Mouse (Mus musculus): ENCODE results near the gene BC005624. TPM values are rescaled to one million over a fixed set of nuclear protein-coding genes. Genes with fewer than 3 reads are reported as not detected.

Gene BC005624
- polyA plus RNA-seq, 1 experiment from 2014 or later = 64.7 TPM

DNA sequence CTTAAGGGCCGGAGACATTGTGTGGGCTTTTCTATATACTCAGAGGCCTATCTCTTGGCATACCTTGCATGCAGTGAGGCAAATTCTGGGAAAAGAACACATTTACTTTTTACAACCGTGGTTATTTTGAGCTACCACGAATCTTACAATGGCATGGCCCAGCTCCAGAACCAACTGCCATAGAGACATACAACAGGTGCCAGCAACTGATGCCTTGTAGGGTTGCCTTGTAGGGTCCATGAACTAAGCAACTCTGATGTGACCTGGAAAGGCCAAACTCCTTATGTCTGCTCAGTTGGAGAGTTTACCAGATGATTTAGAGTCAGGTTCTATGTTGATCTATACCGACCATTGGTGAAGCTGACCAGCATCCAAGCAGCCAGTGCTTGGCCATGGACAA is 12.9 kb upstream of the BC005624 start:
- Histone ChIP-seq H3K9me3 (ENCODE audit: control insufficient read depth, low read length) (no peaks in the 10 kb centered on the region), H3K4me2 (no peak overlapping the region), H3K27me3 (ENCODE audit: control insufficient read depth, insufficient read depth, low read length) (no peaks in the 10 kb centered on the region), H3K36me3 (ENCODE audit: control insufficient read depth, insufficient read depth, low read length) (no peaks in the 10 kb centered on the region), H3K4me1 (ENCODE audit: control insufficient read depth, insufficient read depth, low read length) (no peaks in the 10 kb centered on the region), H3K9ac (ENCODE audit: low read length) (no peak overlapping the region), H3K27ac (ENCODE audit: low read depth, low read length) (no peak overlapping the region), H3K4me3 (ENCODE audit: low read depth, low read length) (no peak overlapping the region)
- ATAC-seq (ENCODE audit: low FRiP score) (no peak), DNase-seq (ENCODE audit: low spot score, missing footprints) (no peak)
- 93% methylated on average over 4 of the region's 4 CpGs for WGBS

DNA sequence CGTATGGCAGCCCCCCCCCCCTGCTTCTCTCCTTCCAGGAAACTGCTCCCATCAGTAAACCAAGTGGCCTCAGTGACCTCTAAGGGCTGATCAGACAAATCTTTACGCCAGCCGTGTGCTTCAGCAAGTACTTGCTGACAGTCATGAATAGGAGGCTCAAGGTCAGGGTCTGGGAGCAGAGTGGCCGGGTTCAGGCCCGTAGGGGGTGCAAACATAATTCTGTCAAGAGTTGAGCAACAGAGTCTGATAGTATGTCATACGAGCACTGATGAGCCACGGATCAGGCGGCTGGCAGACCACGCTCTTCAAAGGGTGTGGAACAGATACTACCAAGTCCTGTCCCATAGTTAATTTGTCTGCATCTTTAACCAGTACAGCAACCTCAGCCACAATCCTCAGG is 8.2 kb upstream of the BC005624 start:
- no peaks in the 10 kb centered on the region for H3K4me1 ChIP-seq (ENCODE audit: control insufficient read depth, insufficient read depth, low read length)
- no peaks in the 10 kb centered on the region for H3K9me3 ChIP-seq (ENCODE audit: control insufficient read depth, low read length)
- DNase-seq (ENCODE audit: low spot score, missing footprints) (no peak), ATAC-seq (ENCODE audit: low FRiP score) (no peak)
- H3K9ac ChIP-seq (ENCODE audit: low read length) = no peak overlapping the region
- 92% methylated on average over 9 of the region's 9 CpGs for WGBS
- H3K36me3 ChIP-seq (ENCODE audit: control insufficient read depth, insufficient read depth, low read length) = no peaks in the 10 kb centered on the region
- H3K4me2 ChIP-seq = no peak overlapping the region
- H3K27me3 ChIP-seq (ENCODE audit: control insufficient read depth, insufficient read depth, low read length) = no peaks in the 10 kb centered on the region
- H3K27ac ChIP-seq (ENCODE audit: low read depth, low read length) = no peak overlapping the region
- H3K4me3 ChIP-seq (ENCODE audit: low read depth, low read length) = no peak overlapping the region

DNA sequence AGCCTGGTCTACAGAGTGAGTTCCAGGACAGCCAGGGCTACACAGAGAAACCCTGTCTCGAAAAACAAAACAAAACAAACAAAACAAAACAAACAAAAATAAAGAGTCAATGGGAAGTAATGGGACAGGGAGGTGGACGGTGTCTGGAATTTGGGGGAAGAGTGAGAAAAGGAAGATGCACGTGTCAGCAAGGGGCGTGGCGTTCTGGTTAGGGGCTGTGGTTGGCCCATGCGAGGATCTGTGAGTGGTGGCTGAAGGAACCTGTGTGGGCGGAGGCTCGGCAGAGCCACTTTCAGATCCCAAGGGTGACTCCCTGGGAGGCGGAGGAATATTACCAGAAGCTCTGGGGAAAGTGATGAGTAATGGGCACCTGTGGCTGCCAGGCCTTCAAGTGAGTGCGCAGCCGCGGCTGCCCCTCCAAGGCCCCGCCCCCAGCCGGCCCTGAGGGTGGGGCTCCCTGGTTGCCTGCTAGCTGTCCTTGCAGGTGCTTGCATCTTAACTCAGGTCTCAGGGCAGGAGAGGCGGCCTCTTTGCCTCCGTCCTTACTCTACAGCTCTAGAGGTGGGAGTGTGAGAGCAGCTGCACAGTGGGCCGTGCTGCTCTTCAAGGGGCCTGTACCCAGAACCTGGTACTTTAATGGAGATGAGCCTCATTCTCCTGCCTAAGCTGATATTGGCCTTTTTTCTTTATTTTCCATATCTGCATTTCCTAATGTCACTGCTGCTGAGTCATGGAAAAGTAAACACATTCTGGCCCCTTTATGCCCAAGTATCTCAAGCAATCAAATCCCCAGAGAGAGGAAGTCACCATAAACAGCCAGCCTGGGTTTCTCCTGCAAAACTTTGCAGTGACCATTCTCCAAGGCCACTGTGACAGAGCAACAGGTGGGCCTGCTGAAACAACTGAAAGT is 3.4 kb upstream of the BC005624 start:
- H3K27me3 ChIP-seq (ENCODE audit: control insufficient read depth, insufficient read depth, low read length) = no peaks in the 10 kb centered on the region
- no peak for DNase-seq (ENCODE audit: low spot score, missing footprints)

DNA sequence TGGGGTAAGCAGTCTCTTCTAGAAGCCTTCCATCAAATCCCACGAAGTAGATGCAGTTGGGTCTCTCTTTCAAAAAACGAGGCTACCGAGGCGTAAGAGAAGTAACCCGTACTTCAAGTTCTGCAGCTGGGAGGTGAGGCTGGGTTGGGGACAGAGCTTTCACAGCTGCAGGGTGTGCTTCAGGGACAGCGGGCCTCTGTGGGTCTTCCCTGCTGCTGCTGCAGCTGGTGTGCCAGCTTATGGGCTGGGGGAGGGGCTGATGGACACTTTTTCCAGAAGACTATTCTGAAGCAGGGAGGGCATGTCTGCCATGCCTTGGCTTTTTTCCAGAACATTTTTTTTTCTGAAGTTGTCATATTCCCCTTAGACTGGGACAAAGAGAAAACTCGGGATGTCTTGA is 1.0 kb upstream of the BC005624 start:
- Histone ChIP-seq H3K27me3 (ENCODE audit: control insufficient read depth, insufficient read depth, low read length) (no peaks in the 10 kb centered on the region), H3K9ac (ENCODE audit: low read length) (no peak overlapping the region; the same call in 1 of the 2 replicates), H3K4me2 (peak overlapping the region; percentile 68), H3K36me3 (ENCODE audit: control insufficient read depth, insufficient read depth, low read length) (peaks cover 7% of the 10 kb centered on the region; the same call in 1 of the 2 replicates), H3K27ac (ENCODE audit: low read depth, low read length) (no peak overlapping the region), H3K9me3 (ENCODE audit: control insufficient read depth, low read length) (no peaks in the 10 kb centered on the region), H3K4me3 (ENCODE audit: low read depth, low read length) (peak overlapping the region; percentile 82), H3K4me1 (ENCODE audit: control insufficient read depth, insufficient read depth, low read length) (peaks cover 12% of the 10 kb centered on the region)
- ATAC-seq (ENCODE audit: low FRiP score) (no peak), DNase-seq (ENCODE audit: low spot score, missing footprints) (no peak)
- 52% methylated on average over 7 of the region's 7 CpGs for WGBS

More for the DNA sequence above, 3.4 kb upstream of the BC005624 start:
- peaks cover 12% of the 10 kb centered on the region for H3K4me1 ChIP-seq (ENCODE audit: control insufficient read depth, insufficient read depth, low read length)
- no peak overlapping the region for H3K4me2 ChIP-seq
- WGBS = 22% methylated on average over 17 of the region's 17 CpGs
- no peak for ATAC-seq (ENCODE audit: low FRiP score)
- no peaks in the 10 kb centered on the region for H3K36me3 ChIP-seq (ENCODE audit: control insufficient read depth, insufficient read depth, low read length)
- H3K27ac ChIP-seq (ENCODE audit: low read depth, low read length) = no peak overlapping the region
- no peaks in the 10 kb centered on the region for H3K9me3 ChIP-seq (ENCODE audit: control insufficient read depth, low read length)
- no peak overlapping the region for H3K9ac ChIP-seq (ENCODE audit: low read length)
- H3K4me3 ChIP-seq (ENCODE audit: low read depth, low read length) = no peak overlapping the region

DNA sequence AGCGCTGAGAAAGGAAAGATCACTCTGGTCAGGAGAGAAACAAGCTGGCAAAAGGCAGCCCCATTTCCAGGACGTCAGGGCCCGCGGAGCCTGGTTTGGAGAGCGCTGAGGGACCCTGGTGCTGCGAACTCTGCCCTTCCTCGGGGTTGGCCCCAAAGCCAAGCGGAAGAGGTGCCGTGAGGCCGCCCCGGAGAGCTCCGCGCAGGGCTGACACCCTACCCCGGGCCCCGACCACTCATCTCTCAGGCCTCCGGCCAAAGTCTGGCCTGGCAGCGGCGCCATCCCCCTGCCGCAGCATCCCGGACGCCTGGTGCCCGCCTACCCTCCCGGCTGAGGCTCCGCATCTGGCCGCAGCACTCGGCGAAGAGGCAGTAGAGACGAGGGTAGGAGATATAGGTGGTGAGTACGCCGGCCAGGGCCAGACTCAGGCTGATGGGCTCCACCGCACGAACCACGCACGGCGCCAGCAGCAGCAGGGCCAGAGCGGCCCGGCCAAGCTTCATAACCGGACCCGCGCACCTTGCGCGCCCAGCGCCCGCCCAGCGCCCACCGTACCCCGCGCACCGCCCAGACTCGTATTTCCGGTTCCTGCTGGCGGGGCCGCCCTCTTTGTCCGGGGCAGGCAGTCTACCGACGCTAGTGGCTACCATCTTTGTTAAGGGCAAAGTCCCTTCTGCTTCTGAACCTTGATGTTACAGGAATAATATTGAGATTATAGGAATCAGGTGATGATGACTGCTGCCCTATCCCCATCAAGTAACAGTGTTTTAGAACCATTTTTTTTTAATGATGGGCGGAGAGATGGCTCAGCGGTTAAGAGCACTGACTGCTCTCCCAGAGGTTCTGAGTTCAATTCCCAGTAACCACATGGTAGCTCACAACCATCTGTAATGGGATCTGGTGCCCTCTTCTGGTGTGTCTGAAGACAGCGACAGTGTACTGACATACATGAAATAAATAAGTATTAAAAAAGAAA is 14.4 kb downstream of the BC005624 start, which contains the start of gene Tor1a:
Gene Tor1a, minus strand, starts transcription at position 582 of the 976 bp plus-strand sequence.
- ATAC-seq (ENCODE audit: low FRiP score) (peak; percentile 93), DNase-seq (ENCODE audit: low spot score, missing footprints) (peak; percentile 98)
- H3K36me3 ChIP-seq (ENCODE audit: control insufficient read depth, insufficient read depth, low read length) = peaks cover 6% of the 10 kb centered on the region
- H3K4me2 ChIP-seq = peak within 1 kb of the TSS; percentile 83
- H3K27me3 ChIP-seq (ENCODE audit: control insufficient read depth, insufficient read depth, low read length) = no peaks in the 10 kb centered on the region
- H3K4me1 ChIP-seq (ENCODE audit: control insufficient read depth, insufficient read depth, low read length) = peaks cover 16% of the 10 kb centered on the region
- peak within 1 kb of the TSS; percentile 82 for H3K4me3 ChIP-seq (ENCODE audit: low read depth, low read length)
- H3K27ac ChIP-seq (ENCODE audit: low read depth, low read length) = peak within 1 kb of the TSS; percentile 46
- peak within 1 kb of the TSS; percentile 81 for H3K9ac ChIP-seq (ENCODE audit: low read length)
- H3K9me3 ChIP-seq (ENCODE audit: control insufficient read depth, low read length) = no peaks in the 10 kb centered on the region
- WGBS = 3% methylated on average over 53 of the region's 59 CpGs

DNA sequence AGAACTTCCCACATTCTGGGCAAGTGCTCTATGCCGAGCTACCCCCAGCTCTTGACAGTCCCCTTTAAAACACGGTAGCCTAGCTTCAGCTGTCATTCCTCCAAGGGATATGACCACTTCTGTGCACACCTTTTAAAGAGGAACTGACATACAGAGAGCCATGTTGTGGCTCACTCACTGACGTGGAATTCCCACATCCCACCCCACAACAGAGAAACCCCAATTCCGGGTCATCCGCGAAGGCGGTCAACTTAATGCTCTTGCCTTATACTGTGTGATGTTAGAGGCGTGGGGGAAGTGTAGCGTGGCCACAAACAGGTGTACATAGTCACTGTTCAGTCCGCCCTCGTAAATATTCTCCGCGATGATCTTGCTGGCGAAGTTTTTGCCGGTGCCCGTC is 15.2 kb downstream of the BC005624 start:
- Histone ChIP-seq H3K4me2 (peak overlapping the region; percentile 83), H3K4me1 (ENCODE audit: control insufficient read depth, insufficient read depth, low read length) (peaks cover 16% of the 10 kb centered on the region), H3K27ac (ENCODE audit: low read depth, low read length) (no peak overlapping the region), H3K36me3 (ENCODE audit: control insufficient read depth, insufficient read depth, low read length) (peaks cover 9% of the 10 kb centered on the region), H3K27me3 (ENCODE audit: control insufficient read depth, insufficient read depth, low read length) (no peaks in the 10 kb centered on the region), H3K4me3 (ENCODE audit: low read depth, low read length) (peak overlapping the region; percentile 82), H3K9me3 (ENCODE audit: control insufficient read depth, low read length) (no peaks in the 10 kb centered on the region), H3K9ac (ENCODE audit: low read length) (peak overlapping the region; percentile 81)
- no peak for DNase-seq (ENCODE audit: low spot score, missing footprints)
- WGBS = 28% methylated on average over 16 of the region's 16 CpGs
- ATAC-seq (ENCODE audit: low FRiP score) = no peak

- Histone ChIP-seq H3K27me3 (ENCODE audit: control insufficient read depth, insufficient read depth, low read length) (no peaks in the 10 kb centered on the region), H3K27ac (ENCODE audit: low read depth, low read length) (no peak overlapping the region), H3K4me2 (no peak overlapping the region), H3K36me3 (ENCODE audit: control insufficient read depth, insufficient read depth, low read length) (peaks cover 17% of the 10 kb centered on the region), H3K9me3 (ENCODE audit: control insufficient read depth, low read length) (no peaks in the 10 kb centered on the region), H3K4me3 (ENCODE audit: low read depth, low read length) (no peak overlapping the region), H3K4me1 (ENCODE audit: control insufficient read depth, insufficient read depth, low read length) (peaks cover 16% of the 10 kb centered on the region), H3K9ac (ENCODE audit: low read length) (no peak overlapping the region)
- ATAC-seq (ENCODE audit: low FRiP score) (no peak), DNase-seq (ENCODE audit: low spot score, missing footprints) (no peak)
- 95% methylated on average over 8 of the region's 8 CpGs for WGBS
These were observed 16.4 kb downstream of the BC005624 start for GRCm38 (mm10) chr2:30965627-30966026.

- ATAC-seq (ENCODE audit: low FRiP score) (no peak), DNase-seq (ENCODE audit: low spot score, missing footprints) (no peak)
- H3K4me3 ChIP-seq (ENCODE audit: low read depth, low read length) = no peak overlapping the region
- H3K36me3 ChIP-seq (ENCODE audit: control insufficient read depth, insufficient read depth, low read length) = peaks cover 32% of the 10 kb centered on the region
- 89% methylated on average over 11 of the region's 11 CpGs for WGBS
- H3K9me3 ChIP-seq (ENCODE audit: control insufficient read depth, low read length) = no peaks in the 10 kb centered on the region
- no peak overlapping the region for H3K27ac ChIP-seq (ENCODE audit: low read depth, low read length)
- peaks cover 16% of the 10 kb centered on the region for H3K4me1 ChIP-seq (ENCODE audit: control insufficient read depth, insufficient read depth, low read length)
- H3K4me2 ChIP-seq = no peak overlapping the region
- H3K27me3 ChIP-seq (ENCODE audit: control insufficient read depth, insufficient read depth, low read length) = no peaks in the 10 kb centered on the region
- H3K9ac ChIP-seq (ENCODE audit: low read length) = no peak overlapping the region
These were observed 19.3 kb downstream of the BC005624 start for GRCm38 (mm10) chr2:30962570-30963254.

Measured in midbrain, embryonic 11.5 days (tissue).